Mouse (Mus musculus): ENCODE results near the gene P3h3. TPM values are rescaled to one million over a fixed set of nuclear protein-coding genes. Genes with fewer than 3 reads are reported as not detected.

The P3h3 gene
- polyA plus RNA-seq (2015; fragmentation: Nextera tagmentation; extraction: Ambion mirVana) = 0.62 and 0.76 TPM in 2 replicates

DNA sequence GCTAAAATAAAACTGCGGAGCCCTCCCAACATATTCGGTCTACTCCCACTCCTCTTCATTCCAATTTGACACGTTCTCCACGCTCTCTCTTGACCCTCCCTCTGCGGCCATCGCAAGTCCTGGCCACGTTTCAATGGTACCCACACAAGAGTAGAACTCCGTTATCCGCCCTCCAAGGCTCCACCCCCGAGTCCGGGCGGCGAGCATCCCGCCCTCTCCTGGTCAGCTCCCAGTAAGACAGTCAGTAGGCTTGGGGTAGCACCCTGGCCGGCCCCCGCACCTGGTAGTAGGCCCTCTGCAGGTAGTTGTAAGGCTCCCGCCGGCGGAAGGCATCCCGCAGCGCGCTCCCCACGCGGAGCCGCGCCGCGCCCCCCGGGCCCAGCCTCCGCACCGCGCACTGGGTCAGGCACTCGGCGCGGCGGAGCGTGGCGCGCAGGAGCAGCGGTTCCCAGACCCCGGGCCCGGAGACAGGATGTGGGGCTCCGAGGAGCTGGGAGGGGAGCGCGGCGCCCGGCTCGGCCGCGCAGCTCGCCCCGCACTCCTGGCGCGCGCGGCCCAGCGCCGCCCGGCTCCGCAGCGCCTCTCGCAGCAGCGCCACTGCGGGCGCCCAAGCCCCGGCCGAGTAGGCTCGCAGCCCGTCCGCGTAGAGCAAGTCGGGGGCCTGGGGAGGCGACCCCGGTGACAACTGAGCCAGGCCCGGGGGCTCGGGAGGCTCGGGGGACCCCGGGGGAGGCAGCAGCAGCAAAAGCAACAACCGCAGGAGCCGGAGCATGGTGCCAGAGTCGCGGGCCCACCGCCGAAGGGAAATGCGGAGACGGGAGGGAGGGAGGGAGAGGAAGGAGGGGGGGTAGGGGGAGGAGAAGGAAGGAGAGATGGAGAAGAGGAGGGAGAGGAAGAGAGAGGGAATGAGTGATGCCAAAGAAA is at the start of gene P3h3:
TSS of gene P3h3 (minus strand) at position 837 of the 924 bp plus-strand sequence.
- Histone ChIP-seq H3K27ac (ENCODE audit: low read length) (no peak within 1 kb of the TSS), H3K4me3 (ENCODE audit: low read depth, low read length) (peak within 1 kb of the TSS; percentile 59), H3K9me3 (replicated peaks; ENCODE audit: control insufficient read depth, low read length) (no peaks in the 10 kb centered on the region), H3K27me3 (ENCODE audit: control insufficient read depth, insufficient read depth, low read depth, low read length) (peaks cover 62% of the 10 kb centered on the region), H3K4me2 (ENCODE audit: low read depth, low read length) (peak within 1 kb of the TSS; percentile 68), H3K36me3 (ENCODE audit: control insufficient read depth, insufficient read depth) (no peaks in the 10 kb centered on the region), H3K4me1 (ENCODE audit: control insufficient read depth, low read depth, low read length) (peaks cover 2% of the 10 kb centered on the region), H3K9ac (ENCODE audit: low read depth, low read length) (peak within 1 kb of the TSS; percentile 47; the same call in 1 of the 2 replicates)
- peak; percentile 45; the same call in 1 of the 2 replicates for ATAC-seq (ENCODE audit: low read depth)
- WGBS (ENCODE audit: insufficient replicate concordance) = under 1% methylated on average over 86 of the region's 86 CpGs

DNA sequence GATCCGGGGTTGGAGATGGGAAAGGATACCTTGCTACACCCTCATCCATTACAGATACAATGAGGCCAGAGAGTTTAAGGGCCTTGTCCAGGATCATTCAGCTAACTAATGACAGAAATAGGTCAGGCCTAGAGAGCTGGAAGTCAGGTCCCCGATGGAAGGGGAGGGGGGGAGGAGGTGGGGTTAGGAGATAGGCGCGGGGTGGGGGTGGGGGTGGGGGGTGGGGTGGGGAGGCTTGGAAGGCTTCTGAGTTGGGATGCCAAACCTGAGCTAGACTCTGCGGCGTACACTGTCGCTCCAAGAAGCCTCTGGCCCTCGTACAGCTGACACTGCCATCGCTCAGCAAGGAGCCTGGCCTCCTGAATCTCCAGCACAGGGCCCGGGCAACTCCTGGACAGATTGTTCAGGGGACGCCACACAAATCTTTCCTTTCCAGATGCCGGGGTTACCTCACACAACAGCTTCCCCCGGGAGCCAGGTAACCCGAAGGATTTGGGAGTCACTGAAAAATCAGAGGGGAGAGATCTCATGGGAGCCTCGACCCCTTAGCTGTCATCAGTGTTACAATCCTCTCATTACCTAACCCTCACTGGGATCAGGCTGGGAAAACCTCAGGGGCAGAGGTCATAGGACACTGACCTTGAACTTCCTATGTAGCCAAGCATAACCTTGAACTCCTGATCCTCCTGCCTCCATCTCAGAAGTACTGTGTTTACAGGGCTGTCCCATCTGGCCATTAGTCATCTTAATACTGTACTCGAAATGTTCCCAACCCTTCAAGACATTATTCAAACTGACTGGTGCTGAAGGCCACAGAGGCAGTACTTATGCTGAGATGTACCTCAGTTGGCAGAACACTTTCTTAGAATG is 47.7 kb upstream of the P3h3 start:
- peaks cover 11% of the 10 kb centered on the region for H3K27me3 ChIP-seq (ENCODE audit: control insufficient read depth, insufficient read depth, low read depth, low read length)
- 53% methylated on average over 16 of the region's 16 CpGs for WGBS (ENCODE audit: insufficient replicate concordance)
- no peak overlapping the region for H3K4me2 ChIP-seq (ENCODE audit: low read depth, low read length)
- no peak for ATAC-seq (ENCODE audit: low read depth)
- H3K9me3 ChIP-seq (replicated peaks; ENCODE audit: control insufficient read depth, low read length) = no peaks in the 10 kb centered on the region
- no peaks in the 10 kb centered on the region; the same call in none of the 2 replicates for H3K4me1 ChIP-seq (ENCODE audit: control insufficient read depth, low read depth, low read length)
- H3K9ac ChIP-seq (ENCODE audit: low read depth, low read length) = no peak overlapping the region
- no peak overlapping the region for H3K27ac ChIP-seq (ENCODE audit: low read length)
- no peak overlapping the region for H3K4me3 ChIP-seq (ENCODE audit: low read depth, low read length)
- H3K36me3 ChIP-seq (ENCODE audit: control insufficient read depth, insufficient read depth) = no peaks in the 10 kb centered on the region

GRCm38 (mm10) chr6:124904161-124904981 is 46.8 kb upstream of the P3h3 start:
- WGBS (ENCODE audit: insufficient replicate concordance) = 24% methylated on average over 24 of the region's 24 CpGs
- Histone ChIP-seq H3K9me3 (replicated peaks; ENCODE audit: control insufficient read depth, low read length) (no peaks in the 10 kb centered on the region), H3K27me3 (ENCODE audit: control insufficient read depth, insufficient read depth, low read depth, low read length) (peaks cover 2% of the 10 kb centered on the region; the same call in 1 of the 2 replicates), H3K4me3 (ENCODE audit: low read depth, low read length) (peak overlapping the region; percentile 66), H3K36me3 (ENCODE audit: control insufficient read depth, insufficient read depth) (no peaks in the 10 kb centered on the region), H3K9ac (ENCODE audit: low read depth, low read length) (peak overlapping the region; percentile 60), H3K4me2 (ENCODE audit: low read depth, low read length) (peak overlapping the region; percentile 96), H3K4me1 (ENCODE audit: control insufficient read depth, low read depth, low read length) (no peaks in the 10 kb centered on the region; the same call in none of the 2 replicates), H3K27ac (ENCODE audit: low read length) (peak overlapping the region; percentile 85)
- ATAC-seq (ENCODE audit: low read depth) = peak; percentile 66

DNA sequence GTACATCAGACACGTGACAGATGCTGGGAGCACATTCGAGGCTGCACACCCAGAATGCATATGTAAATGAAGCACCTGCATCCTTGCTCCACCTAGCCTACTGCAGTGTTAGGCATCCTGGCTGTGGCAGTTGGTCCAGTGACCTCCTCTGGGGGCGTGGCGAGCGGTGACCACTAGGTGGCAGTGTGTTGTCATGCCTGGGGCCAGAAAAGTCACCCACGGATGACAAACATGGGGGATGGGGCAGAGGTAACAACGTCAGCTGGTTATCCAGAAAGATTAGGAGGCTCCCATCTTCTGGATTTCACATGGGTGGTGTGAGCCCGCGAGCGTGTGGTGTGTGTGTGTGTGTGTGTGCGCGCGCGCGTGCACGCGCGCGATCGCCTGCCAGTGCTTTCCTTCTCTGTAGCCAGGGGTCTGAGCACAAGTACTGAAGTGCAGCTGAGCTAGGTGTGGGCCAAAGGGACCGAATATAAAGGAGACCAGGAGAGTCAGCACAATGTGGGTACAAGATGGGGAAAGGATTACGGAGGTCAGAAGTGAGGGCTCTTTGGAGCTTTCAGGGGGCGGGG is 46.1 kb upstream of the P3h3 start:
- Histone ChIP-seq H3K27ac (ENCODE audit: low read length) (peak overlapping the region; percentile 85), H3K9ac (ENCODE audit: low read depth, low read length) (peak overlapping the region; percentile 60), H3K4me2 (ENCODE audit: low read depth, low read length) (peak overlapping the region; percentile 96), H3K36me3 (ENCODE audit: control insufficient read depth, insufficient read depth) (no peaks in the 10 kb centered on the region), H3K4me1 (ENCODE audit: control insufficient read depth, low read depth, low read length) (no peaks in the 10 kb centered on the region; the same call in none of the 2 replicates), H3K4me3 (ENCODE audit: low read depth, low read length) (peak overlapping the region; percentile 66), H3K27me3 (ENCODE audit: control insufficient read depth, insufficient read depth, low read depth, low read length) (no peaks in the 10 kb centered on the region), H3K9me3 (replicated peaks; ENCODE audit: control insufficient read depth, low read length) (no peaks in the 10 kb centered on the region)
- under 1% methylated on average over 23 of the region's 23 CpGs for WGBS (ENCODE audit: insufficient replicate concordance)
- ATAC-seq (ENCODE audit: low read depth) = peak; percentile 76

GRCm38 (mm10) chr6:124901851-124902250 is 44.3 kb upstream of the P3h3 start:
- Histone ChIP-seq H3K4me3 (ENCODE audit: low read depth, low read length) (no peak overlapping the region), H3K27ac (ENCODE audit: low read length) (no peak overlapping the region), H3K36me3 (ENCODE audit: control insufficient read depth, insufficient read depth) (no peaks in the 10 kb centered on the region), H3K4me2 (ENCODE audit: low read depth, low read length) (no peak overlapping the region), H3K9me3 (replicated peaks; ENCODE audit: control insufficient read depth, low read length) (no peaks in the 10 kb centered on the region), H3K9ac (ENCODE audit: low read depth, low read length) (no peak overlapping the region), H3K4me1 (ENCODE audit: control insufficient read depth, low read depth, low read length) (no peaks in the 10 kb centered on the region; the same call in none of the 2 replicates), H3K27me3 (ENCODE audit: control insufficient read depth, insufficient read depth, low read depth, low read length) (no peaks in the 10 kb centered on the region)
- no peak for ATAC-seq (ENCODE audit: low read depth)

DNA sequence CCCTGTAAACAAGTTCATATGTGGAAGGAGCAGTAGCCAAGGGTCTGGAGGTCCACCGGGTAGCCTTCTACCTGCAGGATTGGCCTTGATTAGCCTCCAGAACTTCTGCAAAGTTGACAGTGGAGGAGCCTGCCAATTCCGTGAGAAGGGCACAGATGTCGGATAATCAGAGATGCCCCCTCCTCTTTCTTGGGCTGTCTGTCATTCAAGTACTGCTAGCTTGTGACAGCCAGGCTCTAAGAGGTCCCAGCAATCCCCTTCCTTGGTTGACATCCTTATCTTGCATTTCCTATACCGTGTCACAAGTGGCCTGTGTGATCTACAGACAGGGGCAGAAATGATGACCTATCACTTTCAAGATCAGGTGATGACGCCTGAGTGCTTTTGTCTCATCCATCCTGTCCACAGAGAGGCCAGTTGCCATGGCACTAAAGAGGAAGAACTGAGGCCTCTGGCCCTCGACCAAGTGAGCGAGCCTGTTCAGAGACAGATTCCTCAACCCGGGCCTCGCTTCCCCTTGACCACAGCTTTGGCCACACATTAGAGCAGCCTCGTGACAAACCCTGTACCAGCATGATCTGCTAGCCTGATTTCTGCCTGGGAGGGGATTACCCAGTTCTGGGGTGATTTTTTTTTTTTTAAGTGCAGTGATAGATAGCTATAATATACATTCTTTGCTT is 43.4 kb upstream of the P3h3 start:
- H3K9ac ChIP-seq (ENCODE audit: low read depth, low read length) = no peak overlapping the region
- no peak overlapping the region for H3K4me3 ChIP-seq (ENCODE audit: low read depth, low read length)
- H3K27ac ChIP-seq (ENCODE audit: low read length) = no peak overlapping the region
- 27% methylated on average over 10 of the region's 10 CpGs for WGBS (ENCODE audit: insufficient replicate concordance)
- no peaks in the 10 kb centered on the region for H3K9me3 ChIP-seq (replicated peaks; ENCODE audit: control insufficient read depth, low read length)
- no peak for ATAC-seq (ENCODE audit: low read depth)
- H3K4me2 ChIP-seq (ENCODE audit: low read depth, low read length) = no peak overlapping the region
- no peaks in the 10 kb centered on the region; the same call in none of the 2 replicates for H3K4me1 ChIP-seq (ENCODE audit: control insufficient read depth, low read depth, low read length)
- H3K36me3 ChIP-seq (ENCODE audit: control insufficient read depth, insufficient read depth) = no peaks in the 10 kb centered on the region
- no peaks in the 10 kb centered on the region for H3K27me3 ChIP-seq (ENCODE audit: control insufficient read depth, insufficient read depth, low read depth, low read length)

GRCm38 (mm10) chr6:124900056-124900800 is 42.7 kb upstream of the P3h3 start:
- no peak for ATAC-seq (ENCODE audit: low read depth)

More at GRCm38 (mm10) chr6:124900056-124900800, 42.7 kb upstream of the P3h3 start:
- WGBS (ENCODE audit: insufficient replicate concordance) = 64% methylated on average over 8 of the region's 8 CpGs
- no peak overlapping the region for H3K4me2 ChIP-seq (ENCODE audit: low read depth, low read length)
- H3K36me3 ChIP-seq (ENCODE audit: control insufficient read depth, insufficient read depth) = no peaks in the 10 kb centered on the region
- H3K4me3 ChIP-seq (ENCODE audit: low read depth, low read length) = no peak overlapping the region
- H3K27ac ChIP-seq (ENCODE audit: low read length) = no peak overlapping the region
- H3K4me1 ChIP-seq (ENCODE audit: control insufficient read depth, low read depth, low read length) = no peaks in the 10 kb centered on the region; the same call in none of the 2 replicates
- H3K9me3 ChIP-seq (replicated peaks; ENCODE audit: control insufficient read depth, low read length) = no peaks in the 10 kb centered on the region
- H3K27me3 ChIP-seq (ENCODE audit: control insufficient read depth, insufficient read depth, low read depth, low read length) = no peaks in the 10 kb centered on the region
- H3K9ac ChIP-seq (ENCODE audit: low read depth, low read length) = no peak overlapping the region
